Mouse (Mus musculus) CH12.LX (cell line): ENCODE measurements around the gene Gm32742.

Source experiments
- CTCF ChIP-seq, 2 experiments: IDR thresholded peaks in 1 of 2; conservative IDR thresholded peaks in 1 of 2; 2 replicates each; pipeline ENCODE4 v1.5.1; 2011 to 2012; ENCODE audit warnings: low read depth in 2 of 2, low read length in 2 of 2, improper control_type of control experiment in 1 of 2, inconsistent platforms in 1 of 2, mild to moderate bottlenecking in 1 of 2, moderate library complexity in 1 of 2
- MAFK ChIP-seq: IDR thresholded peaks from 2 replicates; pipeline ENCODE4 v1.6.1; 2011; ENCODE audit warnings: low read length, improper control_type of control experiment; ENCODE audit not compliant: insufficient replicate concordance
- SMC3 ChIP-seq: IDR thresholded peaks from 2 replicates; pipeline ENCODE4 v1.6.1; 2011; ENCODE audit warnings: low read depth, low read length, improper control_type of control experiment
- USF1 ChIP-seq: IDR thresholded peaks from 2 replicates; pipeline ENCODE4 v1.6.1; 2014; ENCODE audit warnings: low read depth, mild to moderate bottlenecking, inconsistent platforms, low read length, improper control_type of control experiment

GRCm38 (mm10) chr9:51163989-51164388, 1.3 kb downstream of the Gm32742 start:
- TF ChIP-seq CTCF (conservative IDR thresholded peaks at IDR 0.05 in 1 of 2, IDR thresholded peaks at IDR 0.05 in 1 of 2; ENCODE audit: low read depth in 2 of 2, low read length in 2 of 2): peak in 1 of 2 experiments; percentile 25; a peak in 1 of 4 replicates
- no peak for TF ChIP-seq MAFK
- TF ChIP-seq SMC3: peak; percentile 44
- TF ChIP-seq USF1: no peak
